Mouse (Mus musculus) spleen, postnatal 4 days (tissue): ENCODE data around the gene Hsfy2.

Source experiments
- DNase-seq, 2 experiments: peaks; one replicate each; pipeline ENCODE4 v3.0.0; 2022; ENCODE audit warnings: low spot score in 2 of 2

Hsfy2 gene

DNA sequence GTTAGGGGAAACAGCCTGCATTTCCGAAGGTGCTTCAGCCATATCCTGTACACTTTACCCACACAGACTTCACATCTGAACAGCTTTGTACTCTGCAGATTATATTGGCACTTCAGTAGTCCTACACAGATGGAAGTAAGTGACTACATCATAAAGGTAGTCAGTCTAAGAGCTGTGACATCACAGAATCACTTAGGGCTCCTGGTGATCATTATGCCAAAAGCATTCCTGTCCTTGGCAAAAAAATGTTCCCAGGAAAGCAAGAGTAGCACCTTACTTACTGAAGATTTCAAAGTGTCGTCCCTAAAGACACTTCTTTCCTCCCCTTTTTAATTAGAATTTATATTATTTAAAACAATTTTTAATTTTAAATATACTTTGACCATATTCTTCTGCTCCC, at the start of gene Hsfy2:
TSS of gene Hsfy2 (minus strand) at position 101 of the 400 bp plus-strand sequence.
- no peak for DNase-seq

DNA sequence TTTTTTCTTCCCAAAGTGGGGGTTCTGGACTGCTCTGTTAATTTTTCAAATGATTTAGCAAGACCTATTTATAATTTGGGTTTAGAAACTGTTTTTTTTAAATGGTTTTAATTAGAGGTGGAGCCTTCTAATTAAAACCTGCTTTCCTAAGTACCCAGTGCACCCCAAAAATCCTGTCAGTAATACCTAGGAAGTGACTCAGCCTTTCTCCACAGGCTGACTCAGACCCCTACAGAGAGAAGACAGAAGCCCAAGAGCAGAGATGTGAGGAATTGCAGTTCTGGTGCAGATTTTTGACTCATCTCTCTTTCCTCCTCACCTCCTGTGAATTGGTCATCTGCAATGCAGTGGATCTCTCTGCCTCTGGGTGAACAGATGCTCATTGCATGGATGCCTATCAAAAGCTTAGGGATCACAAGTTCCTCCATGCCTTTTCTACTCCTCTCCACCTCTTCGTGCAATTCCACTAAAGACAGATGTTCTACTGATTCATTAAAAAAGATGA, 47.9 kb upstream of the Hsfy2 start:
- DNase-seq = no peak

DNA sequence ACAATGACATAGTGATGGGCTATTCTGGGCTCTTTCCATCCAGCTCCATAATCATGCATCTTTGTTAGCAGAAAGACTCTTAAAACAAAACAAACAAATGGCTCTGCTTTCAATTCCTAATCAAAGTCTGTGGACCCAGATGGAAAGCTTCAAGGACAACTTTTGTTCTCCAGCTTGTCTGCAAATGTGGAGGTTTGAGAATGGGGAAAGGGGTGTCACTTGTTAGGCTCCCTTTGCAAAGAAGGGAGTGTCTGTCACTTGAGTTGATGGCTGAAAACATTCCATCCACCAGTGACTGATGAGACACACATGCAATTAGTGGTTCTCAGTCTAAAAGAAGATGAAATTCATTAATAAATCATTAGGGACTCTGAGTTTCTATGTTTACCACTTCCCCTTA, 47.3 kb upstream of the Hsfy2 start:
- DNase-seq = no peak

DNA sequence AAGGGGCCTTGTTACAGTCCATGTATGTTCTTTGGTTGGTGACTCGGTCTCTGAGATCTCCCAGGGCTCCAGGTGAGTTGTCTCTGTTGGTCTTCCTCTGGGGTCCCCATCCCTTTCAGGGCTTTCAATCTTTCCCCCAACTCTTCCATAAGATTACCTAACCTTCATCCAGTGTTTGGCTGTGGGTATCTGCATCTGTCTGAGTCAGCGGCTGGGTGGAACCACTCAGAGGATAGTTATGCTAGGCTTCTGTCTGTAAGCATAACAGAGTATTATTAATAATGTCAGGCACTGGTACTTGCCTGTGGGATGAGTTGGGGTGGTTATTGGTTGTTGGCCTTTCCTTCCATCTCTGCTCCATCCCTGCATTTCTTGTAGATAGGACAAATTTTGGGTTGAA, 44.0 kb upstream of the Hsfy2 start:
- DNase-seq = no peak

DNA sequence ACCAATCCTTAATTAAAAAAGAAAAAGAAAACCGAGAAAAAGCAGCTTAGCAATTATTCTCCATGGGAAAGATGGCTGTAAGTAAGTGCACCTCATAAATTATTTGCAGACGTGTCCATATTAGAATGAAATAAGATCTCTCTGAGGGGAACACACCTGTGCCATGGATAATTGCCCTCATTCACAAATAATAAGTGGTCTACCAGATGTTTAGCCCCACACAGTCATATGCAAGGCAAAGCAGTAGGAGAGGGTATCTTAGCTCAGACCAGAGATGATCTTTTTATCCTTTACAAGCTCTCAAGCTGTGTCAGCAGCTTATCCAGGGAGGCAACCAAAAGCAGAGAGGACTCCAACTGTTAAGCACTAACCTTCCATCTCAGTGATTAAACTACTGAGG, 38.0 kb upstream of the Hsfy2 start:
- DNase-seq = no peak

DNA sequence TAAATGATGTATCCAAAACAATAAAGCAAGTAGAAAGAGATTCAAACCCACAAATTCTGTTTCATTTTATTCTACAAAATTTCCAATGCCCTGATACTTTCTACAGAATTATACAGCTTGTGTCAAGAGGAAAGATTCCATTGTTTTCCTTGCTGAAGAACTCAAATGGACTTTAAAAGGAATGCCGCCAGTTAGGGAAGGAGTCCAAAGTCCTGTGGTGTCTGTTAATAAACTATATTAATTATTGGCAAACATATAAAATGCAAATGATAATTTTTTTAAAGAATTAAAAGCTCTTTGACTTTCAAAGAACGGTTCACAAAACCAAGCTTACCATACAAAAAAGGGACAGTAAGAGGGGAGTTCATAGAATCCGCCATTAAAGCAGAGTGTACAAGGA, 37.4 kb upstream of the Hsfy2 start:
- no peak for DNase-seq

DNA sequence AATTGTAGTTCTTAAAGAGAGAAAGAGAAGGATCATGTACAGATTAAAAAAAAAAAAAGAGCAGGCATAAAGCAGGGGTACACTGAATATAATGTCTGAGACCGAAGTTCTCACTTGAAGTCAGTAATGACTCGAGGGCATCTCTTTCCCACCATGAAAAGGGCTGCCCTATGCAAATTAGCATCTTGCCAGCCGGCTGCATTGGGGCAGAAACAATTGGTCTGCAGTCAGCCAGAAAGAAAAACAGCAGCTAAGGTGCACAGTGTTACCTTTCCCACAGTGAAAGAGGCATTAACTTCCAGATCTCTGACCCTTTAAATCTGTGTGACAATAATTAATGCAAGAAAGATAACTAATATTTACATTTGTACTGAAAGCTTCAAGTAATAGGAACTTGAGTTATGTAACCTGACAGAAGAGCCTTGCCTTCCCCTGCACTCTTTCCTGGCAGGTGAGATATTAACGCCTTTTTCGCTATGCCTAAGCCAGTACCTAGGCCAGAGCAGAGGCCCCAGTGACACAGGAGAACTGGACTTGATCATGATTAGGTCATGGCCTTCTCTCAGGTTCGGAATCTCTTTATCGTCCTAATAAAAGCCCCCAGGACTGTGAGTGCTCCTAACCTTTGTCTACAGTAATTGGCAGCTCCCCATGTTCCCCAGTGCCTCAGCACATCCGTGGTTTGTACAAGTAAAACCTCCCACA, 34.2 kb upstream of the Hsfy2 start:
- no peak for DNase-seq

DNA sequence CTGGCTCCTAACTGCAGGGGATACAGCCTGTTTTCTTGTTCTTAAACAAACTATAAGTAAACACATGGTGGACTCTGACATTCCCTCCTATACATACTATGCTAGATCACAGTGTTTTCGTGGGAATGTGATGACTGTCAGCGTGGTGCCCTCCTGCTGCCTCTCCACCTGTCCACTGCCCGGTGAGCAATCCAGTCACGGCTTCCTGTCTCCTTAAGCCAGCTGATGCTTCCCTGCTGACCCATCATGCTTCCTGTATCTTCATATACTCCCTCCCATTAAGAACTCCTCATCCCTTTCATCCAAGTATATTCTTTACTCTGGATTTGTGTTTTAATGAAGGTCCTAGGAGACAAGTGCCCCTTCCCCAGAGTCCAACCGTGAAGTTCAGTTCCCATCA, 33.3 kb upstream of the Hsfy2 start:
- no peak for DNase-seq

DNA sequence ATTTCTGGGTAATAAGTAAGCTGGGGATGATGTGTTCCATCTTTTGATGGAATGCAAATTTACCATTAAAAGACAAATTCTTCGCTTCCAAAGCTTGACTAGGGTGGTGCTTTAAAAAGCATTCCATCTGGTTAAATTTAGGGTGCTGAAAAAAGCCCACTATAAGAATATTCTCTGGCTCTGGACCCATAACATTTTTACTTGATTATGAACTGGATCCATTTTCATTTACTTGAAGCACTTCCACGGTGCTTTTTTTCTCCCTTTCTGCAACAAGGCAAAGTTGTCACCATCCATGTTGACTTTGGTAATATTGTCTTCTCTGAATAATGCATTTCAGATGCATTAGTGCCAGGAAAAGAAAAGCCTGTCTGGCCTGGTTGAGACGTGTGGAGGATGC, 27.4 kb upstream of the Hsfy2 start:
- no peak for DNase-seq

DNA sequence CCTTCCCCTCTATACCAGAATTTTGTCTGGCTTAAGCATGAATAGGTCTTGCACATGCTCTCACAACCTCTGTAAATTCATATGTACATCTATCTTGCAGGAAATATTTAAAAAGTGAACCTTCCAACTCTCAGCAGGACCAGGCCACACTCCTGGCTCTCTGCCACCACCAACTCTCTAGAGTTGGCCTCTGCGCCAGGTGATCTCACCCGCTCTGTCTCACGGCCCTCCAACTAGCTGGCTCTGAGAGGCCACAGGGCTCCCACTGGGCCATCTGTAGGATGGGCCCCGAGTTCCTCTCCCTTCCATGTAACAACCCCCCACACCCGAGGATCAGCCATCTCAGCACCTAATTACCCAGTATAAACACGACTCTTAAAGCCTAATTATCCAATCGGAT, 10.4 kb downstream of the Hsfy2 start:
- no peak for DNase-seq

DNA sequence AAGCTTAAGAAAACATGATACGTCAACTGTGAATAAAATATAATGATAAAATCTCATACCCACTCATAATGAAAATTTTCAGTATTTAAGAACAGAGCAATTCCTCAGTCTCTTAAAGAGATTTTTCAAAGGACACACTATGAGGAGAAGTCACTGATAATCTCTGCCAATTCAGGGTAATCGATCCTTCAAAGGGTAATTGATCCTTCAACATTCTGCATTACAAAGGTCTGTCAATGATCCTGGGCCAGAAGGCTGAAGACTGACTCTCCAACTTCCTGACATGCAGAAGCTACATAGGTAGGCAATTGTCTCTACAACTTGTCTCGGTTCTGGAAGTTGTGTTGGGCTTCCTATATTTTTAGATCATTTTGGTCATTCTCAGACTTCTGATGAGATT, 12.9 kb downstream of the Hsfy2 start:
- DNase-seq = no peak

DNA sequence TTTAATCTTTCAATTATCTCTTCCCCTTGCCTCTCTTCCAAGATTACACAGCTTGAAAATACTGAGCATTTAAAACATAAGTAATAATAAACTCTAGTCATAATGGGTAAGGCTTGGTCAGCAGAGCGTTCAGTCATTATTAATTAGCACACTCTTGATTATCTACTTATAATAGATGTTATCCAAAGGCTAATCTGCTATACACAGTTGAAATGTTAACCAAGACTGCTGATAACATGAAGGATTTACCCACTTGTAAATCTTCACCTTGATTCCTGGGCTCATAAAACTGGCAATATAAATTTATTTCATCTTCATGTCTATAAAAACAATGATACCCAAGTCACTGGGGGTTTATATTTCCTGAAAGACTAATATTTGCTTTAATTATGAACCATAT, 24.9 kb downstream of the Hsfy2 start:
- no peak for DNase-seq
